Mouse (Mus musculus) c-Kit-negative CD71-positive TER-119-positive erythroid progenitor cells, embryonic 14.5 days (primary cell): ENCODE results near the gene Ankrd44.

ENCODE experiments used
- DNase-seq: peaks from one replicate; pipeline ENCODE4 v3.0.0-alpha.2; 2013; ENCODE audit warnings: low read depth, low spot score

Gene Ankrd44

GRCm38 (mm10) chr1:54710550-54710949, 215.6 kb downstream of the Ankrd44 start:
- no peak for DNase-seq

GRCm38 (mm10) chr1:54707888-54708565, 218.2 kb downstream of the Ankrd44 start:
- no peak for DNase-seq

GRCm38 (mm10) chr1:54707036-54707887, 218.9 kb downstream of the Ankrd44 start:
- DNase-seq, result no peak

GRCm38 (mm10) chr1:54706621-54707020, 219.6 kb downstream of the Ankrd44 start:
- no peak for DNase-seq

GRCm38 (mm10) chr1:54703466-54703865, 222.7 kb downstream of the Ankrd44 start:
- DNase-seq, result no peak

- no peak for DNase-seq
Measured at GRCm38 (mm10) chr1:54702918-54703317, 223.3 kb downstream of the Ankrd44 start.

- DNase-seq, result no peak
Measured at GRCm38 (mm10) chr1:54695396-54695795, 230.8 kb downstream of the Ankrd44 start.

GRCm38 (mm10) chr1:54691824-54692223, 234.4 kb downstream of the Ankrd44 start:
- no peak for DNase-seq

- no peak for DNase-seq
Measured at GRCm38 (mm10) chr1:54690291-54690965, 235.8 kb downstream of the Ankrd44 start.

GRCm38 (mm10) chr1:54688441-54688840, 237.7 kb downstream of the Ankrd44 start:
- DNase-seq, result no peak

- DNase-seq, result no peak
Measured at GRCm38 (mm10) chr1:54684316-54684715, 241.9 kb downstream of the Ankrd44 start.

GRCm38 (mm10) chr1:54679556-54679955, 246.6 kb downstream of the Ankrd44 start:
- DNase-seq, result no peak

GRCm38 (mm10) chr1:54678037-54678436, 248.2 kb downstream of the Ankrd44 start:
- DNase-seq, result no peak

- DNase-seq, result no peak
Measured at GRCm38 (mm10) chr1:54675478-54675877, 250.7 kb downstream of the Ankrd44 start.

- no peak for DNase-seq
Measured at GRCm38 (mm10) chr1:54667991-54668390, 258.2 kb downstream of the Ankrd44 start.

GRCm38 (mm10) chr1:54665582-54666405, 260.4 kb downstream of the Ankrd44 start:
- DNase-seq, result no peak

- no peak for DNase-seq
Measured at GRCm38 (mm10) chr1:54665095-54665494, 261.1 kb downstream of the Ankrd44 start.

- no peak for DNase-seq
Measured at GRCm38 (mm10) chr1:54660674-54661073, 265.5 kb downstream of the Ankrd44 start.

GRCm38 (mm10) chr1:54658558-54658957, 267.6 kb downstream of the Ankrd44 start:
- DNase-seq, result no peak

- no peak for DNase-seq
Measured at GRCm38 (mm10) chr1:54648237-54648636, 277.9 kb downstream of the Ankrd44 start.

- no peak for DNase-seq
Measured at GRCm38 (mm10) chr1:54647335-54647745, 278.8 kb downstream of the Ankrd44 start.
